Mouse (Mus musculus) neural tube, embryonic 11.5 days (tissue): ENCODE measurements at regions not wholly inside any gene's neighbourhood (a gene's known extent, or its start where the extent isn't known, plus 50 kb on each side); places are given as distances from the start of the nearest gene placed in this dataset.

Source experiments
- ATAC-seq: fragments of 200-750 bp; cut with Nextera tagmentation; 2 replicates; pipeline ENCODE4 v1.8.0; 2017; ENCODE audit warnings: moderate number of reproducible peaks, mild to moderate bottlenecking, moderate TSS enrichment, moderate library complexity; ENCODE audit not compliant: insufficient read depth, low FRiP score, low TSS enrichment
- DNase-seq: peaks from one replicate; pipeline ENCODE4 v3.0.0-alpha.2; 2015; ENCODE audit warnings: low spot score
- H3K27ac ChIP-seq: fragments of 300-500 bp; sonication (generic); 2 replicates; pipeline ENCODE4 v1.5.1; 2014; ENCODE audit warnings: low read depth, mild to moderate bottlenecking, low read length
- H3K27me3 ChIP-seq: fragments of 300-500 bp; sonication (generic); 2 replicates; pipeline ENCODE4 v1.6.1; 2014; ENCODE audit warnings: mild to moderate bottlenecking, low read length, mixed read lengths; ENCODE audit not compliant: control insufficient read depth, insufficient read depth
- H3K36me3 ChIP-seq: fragments of 300-500 bp; sonication (generic); 2 replicates; pipeline ENCODE4 v1.6.1; 2014; ENCODE audit warnings: mild to moderate bottlenecking, low read length, moderate library complexity, mixed read lengths; ENCODE audit not compliant: control insufficient read depth, insufficient read depth
- H3K4me1 ChIP-seq: fragments of 300-500 bp; sonication (generic); 2 replicates; pipeline ENCODE4 v1.6.1; 2014; ENCODE audit warnings: low read length, mixed read lengths; ENCODE audit not compliant: control insufficient read depth, insufficient read depth
- H3K4me2 ChIP-seq: fragments of 300-500 bp; sonication (generic); 2 replicates; pipeline ENCODE4 v1.6.1; 2014; ENCODE audit warnings: low read depth, mild to moderate bottlenecking, moderate library complexity
- H3K4me3 ChIP-seq: fragments of 300-500 bp; sonication (generic); 2 replicates; pipeline ENCODE4 v1.5.1; 2014; ENCODE audit warnings: low read depth, low read length
- H3K9ac ChIP-seq: fragments of 300-500 bp; sonication (generic); 2 replicates; pipeline ENCODE4 v1.6.1; 2014; ENCODE audit warnings: mild to moderate bottlenecking, low read length
- H3K9me3 ChIP-seq: fragments of 300-500 bp; sonication (generic); 2 replicates; pipeline ENCODE4 v1.6.1; 2016; ENCODE audit warnings: low read length; ENCODE audit not compliant: control insufficient read depth
- WGBS: fragments of 180-500 bp; shearing (Covaris S2); extraction: QIAGEN DNeasy Blood & Tissue Kit; methylation state at CpG from one replicate; pipeline ENCODE4 v1.1.7; 2014; 5-methylcytosine and 5-hydroxymethylcytosine counted together

DNA sequence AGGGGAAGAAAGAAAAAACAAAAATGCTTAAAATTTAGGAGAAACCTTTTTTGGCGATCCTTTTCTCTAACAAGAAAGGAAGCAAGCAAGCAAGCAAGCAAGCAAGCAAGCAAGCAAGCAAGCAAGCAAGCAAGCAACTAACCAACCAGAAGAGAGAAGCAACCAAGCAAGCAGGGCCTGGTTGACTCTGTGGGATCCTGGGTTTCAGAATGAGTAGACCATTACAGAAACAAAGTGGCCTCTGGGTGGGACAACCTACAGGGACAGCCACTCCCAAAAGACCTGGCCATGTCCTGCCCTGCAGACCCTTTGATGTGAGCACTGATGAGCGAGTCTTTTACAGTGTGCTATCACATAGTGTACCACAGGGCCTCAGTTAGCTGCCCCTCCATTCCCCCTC is 211.6 kb downstream of the 4933412E24Rik start:
- no peaks in the 10 kb centered on the region for H3K4me1 ChIP-seq
- H3K36me3 ChIP-seq = no peaks in the 10 kb centered on the region
- DNase-seq (no peak), ATAC-seq (no peak)
- WGBS = 88% methylated on average over 2 of the region's 2 CpGs
- H3K27me3 ChIP-seq = no peaks in the 10 kb centered on the region
- H3K4me2 ChIP-seq = no peak overlapping the region
- no peak overlapping the region for H3K27ac ChIP-seq
- no peak overlapping the region for H3K4me3 ChIP-seq
- H3K9me3 ChIP-seq = no peaks in the 10 kb centered on the region
- H3K9ac ChIP-seq = no peak overlapping the region

DNA sequence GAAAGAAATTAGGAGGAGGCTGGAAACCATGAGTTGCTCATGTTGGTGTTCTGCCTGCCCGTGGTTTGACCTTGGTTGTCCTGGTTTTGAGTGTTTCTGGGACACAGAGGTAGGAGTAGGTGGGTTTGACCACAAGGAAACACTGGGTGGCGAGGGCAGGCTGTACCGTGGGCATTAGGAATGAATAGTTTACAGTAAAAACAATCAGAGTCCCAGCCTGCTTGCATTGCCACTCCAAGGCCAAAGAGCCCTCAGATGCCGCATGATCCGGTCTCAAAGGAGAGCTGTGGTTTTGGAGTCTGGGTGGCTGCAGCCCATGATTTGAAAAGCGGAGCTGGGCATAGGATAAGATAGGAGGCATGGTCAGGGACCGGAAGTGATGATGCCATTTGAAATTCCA is 212.0 kb downstream of the 4933412E24Rik start:
- no peaks in the 10 kb centered on the region for H3K4me1 ChIP-seq
- H3K4me2 ChIP-seq = no peak overlapping the region
- H3K27ac ChIP-seq = no peak overlapping the region
- no peak overlapping the region for H3K9ac ChIP-seq
- 89% methylated on average over 7 of the region's 7 CpGs for WGBS
- H3K9me3 ChIP-seq = no peaks in the 10 kb centered on the region
- no peak overlapping the region for H3K4me3 ChIP-seq
- H3K36me3 ChIP-seq = no peaks in the 10 kb centered on the region
- ATAC-seq (no peak), DNase-seq (no peak)
- H3K27me3 ChIP-seq = no peaks in the 10 kb centered on the region

DNA sequence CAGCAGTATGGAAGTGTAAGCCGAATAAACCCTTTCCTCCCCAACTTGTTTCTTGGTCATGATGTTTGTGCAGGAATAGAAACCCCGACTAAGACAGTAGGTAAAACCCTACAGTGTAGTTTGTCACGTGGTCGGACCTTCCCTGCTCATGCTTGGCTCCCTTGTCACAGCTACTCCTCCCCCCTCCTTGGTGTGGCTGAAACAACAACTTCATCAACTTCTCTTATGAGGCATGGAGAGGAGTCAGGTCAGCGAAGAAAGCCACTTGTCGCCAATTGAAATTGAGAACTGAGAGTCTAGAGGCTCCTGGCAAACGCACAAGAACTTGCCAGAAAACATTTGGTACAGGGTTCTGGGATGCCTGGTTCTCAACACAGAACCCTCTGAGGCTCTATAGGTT is 214.1 kb downstream of the 4933412E24Rik start:
- H3K4me3 ChIP-seq = no peak overlapping the region
- DNase-seq = no peak
- 79% methylated on average over 6 of the region's 7 CpGs for WGBS

DNA sequence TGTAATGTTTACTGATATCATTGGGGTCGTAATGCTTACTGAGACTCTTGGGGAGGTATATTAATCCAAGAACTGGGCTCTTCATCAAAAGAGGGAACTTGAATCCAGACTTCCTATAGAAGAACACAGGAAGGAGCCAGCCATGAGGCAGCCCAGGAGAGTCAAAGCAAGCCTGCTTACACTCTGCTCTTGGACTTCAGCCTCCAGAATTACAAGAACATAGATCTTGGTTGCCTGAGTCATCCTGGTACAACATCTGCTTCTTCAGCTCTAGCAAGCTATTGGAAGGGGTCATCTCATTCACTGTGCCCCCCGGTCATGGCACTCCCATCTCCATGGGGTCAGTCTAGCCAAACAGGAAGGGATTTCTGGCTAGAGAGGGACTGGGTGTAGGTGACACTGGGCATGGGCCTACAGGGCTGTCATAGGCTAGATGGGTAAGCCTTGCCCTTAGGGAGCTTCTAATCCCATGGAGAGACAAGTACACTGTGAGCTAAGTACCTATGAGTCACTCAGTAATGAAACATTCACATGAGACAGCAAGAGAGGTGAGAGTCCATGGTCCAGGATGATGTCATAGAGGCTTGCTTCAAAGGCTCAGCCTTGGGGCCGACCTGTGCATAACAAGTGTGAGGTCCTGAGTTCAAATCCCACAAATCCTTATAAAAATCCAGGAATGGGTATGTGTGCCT is 217.1 kb downstream of the 4933412E24Rik start:
- Histone ChIP-seq H3K4me3 (no peak overlapping the region), H3K36me3 (no peaks in the 10 kb centered on the region), H3K27ac (no peak overlapping the region), H3K4me1 (no peaks in the 10 kb centered on the region), H3K9ac (no peak overlapping the region), H3K4me2 (no peak overlapping the region), H3K27me3 (no peaks in the 10 kb centered on the region), H3K9me3 (no peaks in the 10 kb centered on the region)
- WGBS = 89% methylated on average over 3 of the region's 3 CpGs
- DNase-seq (no peak), ATAC-seq (no peak)

More for the DNA sequence above, 214.1 kb downstream of the 4933412E24Rik start:
- Histone ChIP-seq H3K4me1 (no peaks in the 10 kb centered on the region), H3K27ac (no peak overlapping the region), H3K9me3 (no peaks in the 10 kb centered on the region), H3K27me3 (no peaks in the 10 kb centered on the region), H3K9ac (no peak overlapping the region), H3K36me3 (no peaks in the 10 kb centered on the region), H3K4me2 (no peak overlapping the region)
- ATAC-seq = no peak

DNA sequence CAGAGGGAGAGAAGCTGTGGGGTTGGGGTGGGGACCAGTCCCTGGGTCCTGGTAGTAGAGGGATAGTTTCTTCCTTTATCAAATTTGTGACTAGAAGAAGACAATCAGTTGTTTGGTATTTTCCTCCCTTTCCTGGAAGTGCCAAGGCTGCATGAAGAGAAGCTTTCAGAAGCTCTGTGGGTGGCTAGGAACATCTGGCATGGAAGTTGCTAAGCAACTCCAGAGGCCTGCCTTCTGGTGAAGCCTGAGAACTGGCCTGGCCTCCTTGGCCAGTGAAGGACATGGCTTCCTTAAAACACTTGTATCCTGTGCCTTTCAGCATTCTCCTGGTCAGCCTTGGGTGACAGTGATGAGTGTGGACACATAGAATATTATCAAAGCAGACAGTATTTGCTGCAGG is 217.9 kb downstream of the 4933412E24Rik start:
- H3K27ac ChIP-seq = no peak overlapping the region
- DNase-seq = no peak
- H3K4me1 ChIP-seq = no peaks in the 10 kb centered on the region
- no peak for ATAC-seq
- H3K4me2 ChIP-seq = no peak overlapping the region
- no peak overlapping the region for H3K4me3 ChIP-seq
- no peaks in the 10 kb centered on the region for H3K27me3 ChIP-seq
- no peak overlapping the region for H3K9ac ChIP-seq
- H3K9me3 ChIP-seq = no peaks in the 10 kb centered on the region
- no peaks in the 10 kb centered on the region for H3K36me3 ChIP-seq

DNA sequence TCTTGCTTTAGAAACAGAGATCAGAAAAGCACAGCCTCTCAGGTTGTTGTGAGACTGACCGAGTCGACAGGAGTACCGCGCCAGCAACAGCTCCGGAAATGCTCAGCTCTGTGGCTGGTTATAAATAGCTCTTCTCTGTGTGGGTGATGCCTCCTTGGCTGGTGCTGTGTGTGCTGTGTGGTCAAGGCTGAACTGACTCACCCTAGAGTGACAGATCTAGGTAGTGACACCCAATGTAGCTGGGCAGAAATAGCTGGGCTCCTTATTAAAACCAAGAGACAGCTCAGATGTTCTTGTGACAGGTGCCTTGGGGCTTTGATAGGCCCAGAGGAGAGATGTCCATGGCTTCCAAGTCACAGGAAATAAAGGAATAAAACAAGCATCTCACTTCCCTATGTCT is 220.7 kb downstream of the 4933412E24Rik start:
- ATAC-seq (no peak), DNase-seq (no peak)
- H3K9me3 ChIP-seq = no peaks in the 10 kb centered on the region
- H3K4me1 ChIP-seq = no peaks in the 10 kb centered on the region
- H3K4me3 ChIP-seq = no peak overlapping the region
- H3K4me2 ChIP-seq = no peak overlapping the region
- no peaks in the 10 kb centered on the region for H3K36me3 ChIP-seq
- no peak overlapping the region for H3K9ac ChIP-seq
- no peak overlapping the region for H3K27ac ChIP-seq
- WGBS = 96% methylated on average over 5 of the region's 5 CpGs
- no peaks in the 10 kb centered on the region for H3K27me3 ChIP-seq

DNA sequence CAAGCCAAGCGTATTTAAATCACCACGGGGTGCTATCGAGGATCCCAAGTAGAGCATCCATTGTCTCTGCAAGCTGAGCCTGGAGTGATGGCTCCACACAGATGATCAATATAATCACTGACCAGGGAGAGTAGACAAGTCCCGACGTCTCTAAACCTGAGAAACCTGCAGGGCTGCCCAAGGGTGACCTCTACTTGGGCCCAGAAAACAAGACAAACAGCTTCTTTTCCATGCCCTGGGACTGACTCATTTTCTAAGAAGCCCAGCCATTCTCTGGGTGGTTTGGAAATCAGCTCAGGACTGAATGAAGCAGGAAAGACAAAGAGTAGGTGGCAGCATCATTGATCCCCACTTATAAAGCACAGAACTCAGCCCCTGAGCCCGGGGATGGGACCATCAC is 221.5 kb downstream of the 4933412E24Rik start:
- 91% methylated on average over 6 of the region's 6 CpGs for WGBS
- Histone ChIP-seq H3K4me1 (no peaks in the 10 kb centered on the region), H3K36me3 (no peaks in the 10 kb centered on the region), H3K4me2 (no peak overlapping the region), H3K27me3 (no peaks in the 10 kb centered on the region), H3K4me3 (no peak overlapping the region), H3K9me3 (no peaks in the 10 kb centered on the region), H3K9ac (no peak overlapping the region), H3K27ac (no peak overlapping the region)
- DNase-seq (no peak), ATAC-seq (no peak)

DNA sequence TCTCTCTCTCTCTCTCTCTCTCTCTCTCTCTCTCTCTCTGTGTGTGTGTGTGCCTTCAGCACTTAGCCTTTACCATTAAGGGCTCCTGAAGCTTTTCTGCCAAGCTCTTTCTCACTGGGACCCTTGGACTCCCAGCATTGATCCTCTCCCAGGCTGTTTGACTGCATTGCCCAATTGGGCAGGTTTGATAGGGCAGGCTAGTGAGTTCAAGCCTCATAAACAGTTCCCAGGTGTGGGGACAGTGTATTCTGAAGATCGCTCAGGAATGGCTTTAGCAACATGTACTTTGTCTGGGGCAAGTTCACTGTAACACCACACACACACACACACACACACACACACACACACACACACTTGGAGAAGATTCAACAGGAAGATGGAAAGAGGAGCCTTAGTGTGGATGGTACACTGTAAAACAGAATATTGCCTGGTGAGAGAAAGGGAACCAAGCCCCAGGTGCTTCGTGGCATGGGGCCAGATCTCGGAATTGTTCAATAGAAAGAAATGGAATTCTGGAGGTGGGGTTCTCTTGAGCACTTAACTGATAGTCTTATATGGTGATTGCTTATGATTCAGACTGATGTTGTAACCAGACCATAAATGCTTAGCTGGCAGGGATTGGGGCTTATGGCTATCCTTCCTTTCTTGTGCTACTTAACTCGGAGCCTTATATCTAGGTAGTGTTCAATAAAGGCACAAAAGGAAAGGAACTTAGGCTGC is 229.5 kb downstream of the 4933412E24Rik start:
- DNase-seq = no peak
- H3K4me2 ChIP-seq = no peak overlapping the region
- no peaks in the 10 kb centered on the region for H3K9me3 ChIP-seq
- no peaks in the 10 kb centered on the region for H3K27me3 ChIP-seq
- H3K9ac ChIP-seq = no peak overlapping the region
- no peak overlapping the region for H3K27ac ChIP-seq
- WGBS = 91% methylated on average over 4 of the region's 4 CpGs
- H3K4me3 ChIP-seq = no peak overlapping the region
- H3K36me3 ChIP-seq = no peaks in the 10 kb centered on the region
- ATAC-seq = no peak
- H3K4me1 ChIP-seq = no peaks in the 10 kb centered on the region; the same call in 1 of the 2 replicates

DNA sequence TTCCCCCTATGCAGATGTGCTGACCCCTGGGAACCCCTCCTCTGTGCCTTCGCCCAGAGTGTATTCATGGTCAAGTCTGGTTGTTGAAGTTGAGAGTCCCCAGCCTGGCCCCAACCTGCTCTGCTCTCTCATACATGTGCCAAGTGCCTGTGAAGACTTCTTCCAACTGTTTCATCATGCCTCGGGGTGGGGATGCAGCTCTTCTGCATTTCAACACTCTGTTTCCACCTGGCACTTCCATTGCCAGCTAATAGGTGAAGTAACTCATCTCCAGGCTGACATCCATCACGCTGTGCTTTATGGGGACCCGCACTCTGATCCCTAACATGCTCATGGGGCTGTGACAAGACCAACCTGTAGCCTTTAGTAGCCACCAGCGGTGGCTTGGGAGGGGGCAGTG is 230.4 kb downstream of the 4933412E24Rik start:
- no peaks in the 10 kb centered on the region for H3K27me3 ChIP-seq
- H3K4me2 ChIP-seq = no peak overlapping the region
- 92% methylated on average over 5 of the region's 5 CpGs for WGBS
- no peak overlapping the region for H3K9ac ChIP-seq
- ATAC-seq (no peak), DNase-seq (no peak)
- H3K4me3 ChIP-seq = no peak overlapping the region
- no peaks in the 10 kb centered on the region for H3K9me3 ChIP-seq
- H3K4me1 ChIP-seq = no peaks in the 10 kb centered on the region; the same call in 1 of the 2 replicates
- H3K27ac ChIP-seq = no peak overlapping the region
- no peaks in the 10 kb centered on the region for H3K36me3 ChIP-seq
